Mouse (Mus musculus): ENCODE data around the gene Gsc2.

DNA sequence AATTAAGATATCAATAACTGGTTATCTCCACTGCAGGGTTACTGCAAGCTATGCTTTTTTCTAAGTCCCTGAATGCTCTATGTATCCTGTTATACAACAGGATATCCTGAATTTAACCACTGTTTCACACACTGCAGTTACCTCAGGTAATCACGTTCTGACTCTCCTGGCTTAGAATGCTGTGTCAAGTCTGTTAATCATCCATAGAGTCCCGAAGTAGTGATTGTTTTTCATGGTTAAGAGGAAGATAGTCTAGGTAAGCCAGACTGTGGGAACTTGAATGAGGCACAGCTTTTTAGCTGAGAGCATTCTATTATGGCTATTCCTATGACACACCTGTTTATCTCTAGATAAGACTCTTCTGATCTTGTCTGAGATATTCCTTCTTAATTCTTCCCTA is 49.6 kb downstream of the Gsc2 start:
- TF ChIP-seq TAL1 (conservative IDR thresholded peaks at IDR 0.05; ENCODE audit: low read depth, low read length) (no peak), CTCF (IDR thresholded peaks at IDR 0.05; ENCODE audit: low read depth, low read length) (no peak)

Data from G1E (cell line).